Mouse (Mus musculus): ENCODE results near the gene 4933436I01Rik.

4933436I01Rik gene

GRCm38 (mm10) chrX:67921350-67921749, at the start of gene 4933436I01Rik:
4933436I01Rik (minus strand) TSS chrX:67921450.
- no peak for DNase-seq (ENCODE audit: low spot score in 2 of 2)

- no peak for DNase-seq (ENCODE audit: low spot score in 2 of 2)
Observed at GRCm38 (mm10) chrX:67924769-67925470, 3.7 kb upstream of the 4933436I01Rik start.

- no peak for DNase-seq (ENCODE audit: low spot score in 2 of 2)
Observed at GRCm38 (mm10) chrX:67883406-67883805, 37.8 kb downstream of the 4933436I01Rik start.

Measured in spleen, postnatal 36 days (tissue).